Mouse (Mus musculus) kidney, embryonic 14.5 days (tissue): ENCODE results near the gene Cry2. TPM values are rescaled to one million over a fixed set of nuclear protein-coding genes. Genes with fewer than 3 reads are reported as not detected.

Source experiments
- ATAC-seq: fragments of 200-750 bp; cut with Nextera tagmentation; 2 replicates; pipeline ENCODE4 v1.8.0; 2017; ENCODE audit warnings: moderate number of reproducible peaks, mild to moderate bottlenecking, moderate TSS enrichment, moderate library complexity; ENCODE audit not compliant: low FRiP score, low TSS enrichment
- H3K27ac ChIP-seq: fragments of 300-500 bp; sonication (generic); 2 replicates; pipeline ENCODE4 v1.5.1; 2014; ENCODE audit warnings: low read depth, mild to moderate bottlenecking, low read length, moderate library complexity, mixed read lengths
- H3K27me3 ChIP-seq: fragments of 300-500 bp; sonication (generic); 2 replicates; pipeline ENCODE4 v1.6.1; 2014; ENCODE audit warnings: mild to moderate bottlenecking, low read length; ENCODE audit not compliant: control insufficient read depth, insufficient read depth
- H3K36me3 ChIP-seq: fragments of 300-500 bp; sonication (generic); 2 replicates; pipeline ENCODE4 v1.6.1; 2014; ENCODE audit warnings: low read length, mixed read lengths; ENCODE audit not compliant: control insufficient read depth, insufficient read depth
- H3K4me1 ChIP-seq: fragments of 300-500 bp; sonication (generic); 2 replicates; pipeline ENCODE4 v1.6.1; 2014; ENCODE audit warnings: low read length, mixed read lengths; ENCODE audit not compliant: control insufficient read depth, insufficient read depth
- H3K4me2 ChIP-seq: fragments of 300-500 bp; sonication (generic); replicated peaks from 2 replicates; pipeline ENCODE4 v1.6.1; 2014; ENCODE audit warnings: low read depth, mild to moderate bottlenecking, low read length
- H3K4me3 ChIP-seq: fragments of 300-500 bp; sonication (generic); 2 replicates; pipeline ENCODE4 v1.5.1; 2014; ENCODE audit warnings: mild to moderate bottlenecking, low read length
- H3K9ac ChIP-seq: fragments of 300-500 bp; sonication (generic); 2 replicates; pipeline ENCODE4 v1.6.1; 2014; ENCODE audit warnings: low read depth, mild to moderate bottlenecking, low read length, moderate library complexity
- H3K9me3 ChIP-seq: fragments of 300-500 bp; sonication (generic); 2 replicates; pipeline ENCODE4 v1.6.1; 2016; ENCODE audit warnings: low read length; ENCODE audit not compliant: control insufficient read depth
- WGBS: fragments of 180-500 bp; shearing (Covaris S2); extraction: QIAGEN DNeasy Blood & Tissue Kit; methylation state at CpG from one replicate; pipeline ENCODE4 v1.1.7; 2014; 5-methylcytosine and 5-hydroxymethylcytosine counted together
- polyA plus RNA-seq: library from polyadenylated mRNA; unstranded; fragments of >200 nt; fragmentation: Nextera tagmentation; extraction: Ambion mirVana; gene quantifications from 2 replicates; pipeline ENCODE4 v1.2.1, GENCODE M21; 2014

Gene Cry2
- polyA plus RNA-seq, 1 experiment from 2014 or later = 21.3 TPM

- WGBS = 90% methylated on average over 5 of the region's 5 CpGs
- ATAC-seq = no peak
- Histone ChIP-seq H3K9ac (no peak within 1 kb of the TSS), H3K27ac (no peak within 1 kb of the TSS), H3K4me1 (no peaks in the 10 kb centered on the region), H3K36me3 (peaks cover 85% of the 10 kb centered on the region), H3K4me3 (no peak within 1 kb of the TSS), H3K4me2 (no peak within 1 kb of the TSS), H3K27me3 (no peaks in the 10 kb centered on the region), H3K9me3 (no peaks in the 10 kb centered on the region)
These were observed 51.8 kb downstream of the Cry2 start, which contains the start of gene 1700029I15Rik for GRCm38 (mm10) chr2:92381901-92382588. TSS of gene 1700029I15Rik (plus strand) at chr2:92382538.

DNA sequence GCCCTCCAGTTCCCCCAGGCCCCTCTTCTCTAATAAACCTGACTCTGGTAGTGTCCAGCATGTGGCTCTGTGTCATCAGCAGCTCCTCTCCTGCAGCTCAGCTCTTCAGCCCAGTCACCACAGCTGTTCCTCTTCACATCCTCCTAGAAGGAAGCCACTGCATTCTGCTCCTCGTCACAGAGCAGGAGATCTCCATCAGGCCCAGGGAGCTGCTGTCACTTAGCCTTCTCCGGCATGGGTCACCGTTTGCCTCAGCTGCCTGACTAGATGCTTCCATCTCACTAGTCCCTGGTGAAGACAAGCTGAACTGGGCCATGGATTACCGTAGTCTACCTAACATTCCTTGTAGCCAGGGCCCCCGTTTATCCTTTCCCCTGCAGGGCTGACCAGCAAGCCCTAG, 52.7 kb downstream of the Cry2 start:
- H3K9me3 ChIP-seq = no peaks in the 10 kb centered on the region
- no peak overlapping the region for H3K9ac ChIP-seq
- no peaks in the 10 kb centered on the region for H3K4me1 ChIP-seq
- peaks cover 76% of the 10 kb centered on the region for H3K36me3 ChIP-seq
- H3K27ac ChIP-seq = no peak overlapping the region
- H3K4me2 ChIP-seq = no peak overlapping the region
- H3K4me3 ChIP-seq = no peak overlapping the region
- H3K27me3 ChIP-seq = no peaks in the 10 kb centered on the region
- no peak for ATAC-seq
- WGBS = 71% methylated on average over 5 of the region's 5 CpGs

GRCm38 (mm10) chr2:92380495-92381050, 53.3 kb downstream of the Cry2 start:
- Histone ChIP-seq H3K27ac (no peak overlapping the region), H3K4me3 (no peak overlapping the region), H3K27me3 (no peaks in the 10 kb centered on the region), H3K9me3 (no peaks in the 10 kb centered on the region), H3K9ac (no peak overlapping the region), H3K36me3 (peaks cover 70% of the 10 kb centered on the region), H3K4me1 (0 out of 2 replicates have a peak, but pooled peaks cover 5% of the 10 kb centered on the region), H3K4me2 (no peak overlapping the region)
- WGBS = 62% methylated on average over 6 of the region's 6 CpGs
- ATAC-seq = no peak

GRCm38 (mm10) chr2:92379783-92380494, 53.9 kb downstream of the Cry2 start:
- no peak for ATAC-seq
- Histone ChIP-seq H3K4me2 (no peak overlapping the region), H3K27ac (no peak overlapping the region), H3K36me3 (peaks cover 64% of the 10 kb centered on the region), H3K4me3 (no peak overlapping the region), H3K27me3 (no peaks in the 10 kb centered on the region), H3K9me3 (no peaks in the 10 kb centered on the region), H3K9ac (no peak overlapping the region), H3K4me1 (0 out of 2 replicates have a peak, but pooled peaks cover 5% of the 10 kb centered on the region)
- 73% methylated on average over 17 of the region's 17 CpGs for WGBS

DNA sequence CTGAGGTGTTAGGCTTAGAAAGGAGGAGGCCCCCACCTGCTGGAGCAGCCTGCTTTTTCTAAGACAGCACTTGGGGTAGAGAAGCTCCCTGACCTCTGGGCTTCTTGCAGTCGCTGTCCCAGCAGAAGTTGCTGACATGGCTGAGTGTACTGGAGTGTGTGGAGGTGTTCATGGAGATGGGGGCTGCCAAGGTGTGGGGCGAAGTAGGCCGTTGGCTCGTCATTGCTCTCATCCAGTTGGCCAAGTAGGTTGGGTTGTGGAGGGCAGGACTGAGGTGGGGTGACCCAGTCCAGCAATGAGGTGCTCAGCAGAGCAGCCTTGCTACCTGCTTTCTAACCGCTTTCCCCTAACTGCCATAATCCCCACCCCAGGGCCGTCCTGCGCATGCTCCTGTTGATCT, 56.5 kb downstream of the Cry2 start:
- 92% methylated on average over 7 of the region's 7 CpGs for WGBS
- H3K27ac ChIP-seq = no peak overlapping the region
- no peak overlapping the region for H3K9ac ChIP-seq
- peaks cover 39% of the 10 kb centered on the region for H3K36me3 ChIP-seq
- H3K4me3 ChIP-seq = no peak overlapping the region
- peaks cover 14% of the 10 kb centered on the region; the same call in 1 of the 2 replicates for H3K4me1 ChIP-seq
- no peaks in the 10 kb centered on the region for H3K27me3 ChIP-seq
- ATAC-seq = no peak
- no peaks in the 10 kb centered on the region for H3K9me3 ChIP-seq
- H3K4me2 ChIP-seq = no peak overlapping the region

GRCm38 (mm10) chr2:92376300-92376699, 57.5 kb downstream of the Cry2 start:
- peak overlapping the region; percentile 78; the same call in 1 of the 2 replicates for H3K4me3 ChIP-seq

GRCm38 (mm10) chr2:92375788-92376187, 58.1 kb downstream of the Cry2 start:
- Histone ChIP-seq H3K27ac (0 out of 2 replicates have a peak overlapping the region, but pooled peaks have one; percentile 95), H3K4me2 (peak overlapping the region; percentile 95), H3K27me3 (peaks cover 5% of the 10 kb centered on the region; the same call in 1 of the 2 replicates), H3K36me3 (peaks cover 27% of the 10 kb centered on the region), H3K9me3 (no peaks in the 10 kb centered on the region), H3K4me3 (peak overlapping the region; percentile 78), H3K9ac (peak overlapping the region; percentile 74), H3K4me1 (peaks cover 25% of the 10 kb centered on the region; the same call in 1 of the 2 replicates)
- WGBS = 15% methylated on average over 10 of the region's 10 CpGs
- ATAC-seq = no peak; the same call in 1 of the 2 replicates

More at GRCm38 (mm10) chr2:92376300-92376699, 57.5 kb downstream of the Cry2 start:
- H3K27ac ChIP-seq = no peak overlapping the region
- WGBS = 88% methylated on average over 6 of the region's 6 CpGs
- no peaks in the 10 kb centered on the region for H3K9me3 ChIP-seq
- peaks cover 29% of the 10 kb centered on the region for H3K36me3 ChIP-seq
- ATAC-seq = no peak
- 0 out of 2 replicates have a peak, but pooled peaks cover under 1% of the 10 kb centered on the region for H3K27me3 ChIP-seq
- H3K4me1 ChIP-seq = peaks cover 21% of the 10 kb centered on the region; the same call in 1 of the 2 replicates
- peak overlapping the region; percentile 95; the same call in 1 of the 2 replicates for H3K4me2 ChIP-seq
- peak overlapping the region; percentile 74; the same call in 1 of the 2 replicates for H3K9ac ChIP-seq

DNA sequence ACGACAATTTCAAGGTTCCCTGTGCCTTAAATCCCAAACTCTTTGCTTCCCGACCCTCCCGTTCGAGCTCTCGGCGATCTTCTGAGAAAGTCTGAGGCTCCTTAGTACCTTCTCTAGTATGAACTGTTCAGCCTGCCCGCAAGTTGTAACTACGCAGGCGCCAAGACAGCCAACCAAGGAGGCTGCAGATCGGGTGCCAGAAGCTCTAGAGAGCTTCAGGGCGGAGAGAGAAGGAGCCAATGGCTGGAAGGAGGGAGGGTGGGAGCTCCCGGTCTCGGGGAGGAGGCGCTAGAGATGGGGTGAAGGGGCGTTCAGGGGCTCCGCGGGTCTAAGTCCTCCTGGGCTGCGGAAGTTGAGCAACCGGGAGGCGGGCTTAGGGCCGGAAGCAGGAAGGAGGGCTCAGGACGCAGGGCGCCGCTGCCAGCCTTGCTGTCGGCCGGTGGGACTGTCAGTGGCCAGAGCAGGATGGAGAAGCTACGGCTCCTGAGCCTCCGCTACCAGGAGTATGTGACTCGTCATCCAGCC, 58.7 kb downstream of the Cry2 start:
- Histone ChIP-seq H3K36me3 (peaks cover 27% of the 10 kb centered on the region), H3K9me3 (no peaks in the 10 kb centered on the region), H3K27ac (peak overlapping the region; percentile 95), H3K4me3 (peak overlapping the region; percentile 78), H3K4me2 (peak overlapping the region; percentile 95), H3K27me3 (peaks cover 7% of the 10 kb centered on the region; the same call in 1 of the 2 replicates), H3K9ac (peak overlapping the region; percentile 74), H3K4me1 (peaks cover 29% of the 10 kb centered on the region; the same call in 1 of the 2 replicates)
- WGBS = under 1% methylated on average over 29 of the region's 29 CpGs
- peak; percentile 90 for ATAC-seq
